Mouse (Mus musculus) lung, postnatal 0 days (tissue): ENCODE results near the gene Iqub.

Source experiments
- CTCF ChIP-seq: IDR thresholded peaks from 2 replicates; pipeline ENCODE4 v1.5.1; 2016; ENCODE audit warnings: antibody characterized with exemption, mild to moderate bottlenecking
- EP300 ChIP-seq: IDR thresholded peaks from 2 replicates; pipeline ENCODE4 v1.6.1; 2016; ENCODE audit warnings: antibody characterized with exemption, mild to moderate bottlenecking, control low read depth

DNA sequence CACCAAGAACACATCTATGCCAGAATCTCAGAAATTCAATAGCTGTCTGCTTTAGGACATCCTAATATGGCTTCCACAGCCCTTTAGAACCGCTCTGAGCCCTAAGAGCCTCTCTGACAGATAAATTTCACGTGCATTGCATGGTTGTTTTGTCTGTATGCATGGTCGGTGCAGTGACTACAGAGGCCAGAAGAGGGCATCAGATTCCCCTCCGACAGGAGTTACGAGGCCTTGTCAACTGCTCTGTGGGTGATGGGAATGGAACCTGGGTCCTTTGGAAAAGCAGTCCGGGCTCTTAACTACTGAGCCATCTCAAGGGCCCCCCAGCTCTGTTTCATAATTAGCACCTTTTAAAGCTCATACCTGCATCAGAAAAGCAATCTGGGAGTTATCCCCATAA lies 64.6 kb downstream of the Iqub start:
- TF ChIP-seq CTCF, result no peak
- no peak for TF ChIP-seq EP300
